Mouse (Mus musculus): ENCODE results near the gene Stac. TPM values are rescaled to one million over a fixed set of nuclear protein-coding genes. Genes with fewer than 3 reads are reported as not detected.

Stac gene
- polyA plus RNA-seq, 1 experiment from 2014 or later: 1.8 TPM

- H3K27me3 ChIP-seq (ENCODE audit: control insufficient read depth, insufficient read depth, low read length): no peaks in the 10 kb centered on the region
- H3K9me3 ChIP-seq (ENCODE audit: control insufficient read depth, low read length): no peaks in the 10 kb centered on the region
- H3K4me1 ChIP-seq (ENCODE audit: control insufficient read depth, insufficient read depth, low read length): no peaks in the 10 kb centered on the region
- no peak overlapping the region for H3K4me3 ChIP-seq (ENCODE audit: low read depth, low read length)
- ATAC-seq (ENCODE audit: insufficient read depth, low FRiP score, low TSS enrichment): no peak
- no peak for DNase-seq (ENCODE audit: low spot score)
- no peak overlapping the region for H3K27ac ChIP-seq (ENCODE audit: low read depth, low read length)
- H3K4me2 ChIP-seq (ENCODE audit: low read depth): no peak overlapping the region
- no peak overlapping the region for H3K9ac ChIP-seq (ENCODE audit: low read length)
- H3K36me3 ChIP-seq (ENCODE audit: control insufficient read depth, insufficient read depth, low read length): no peaks in the 10 kb centered on the region
- WGBS: 39% methylated on average over 4 of the region's 4 CpGs
These were observed 114.3 kb downstream of the Stac start for GRCm38 (mm10) chr9:111575889-111576288.

- Histone ChIP-seq H3K4me3 (ENCODE audit: low read depth, low read length) (no peak overlapping the region), H3K27me3 (ENCODE audit: control insufficient read depth, insufficient read depth, low read length) (no peaks in the 10 kb centered on the region), H3K9ac (ENCODE audit: low read length) (no peak overlapping the region), H3K4me2 (ENCODE audit: low read depth) (no peak overlapping the region), H3K36me3 (ENCODE audit: control insufficient read depth, insufficient read depth, low read length) (no peaks in the 10 kb centered on the region), H3K27ac (ENCODE audit: low read depth, low read length) (no peak overlapping the region), H3K9me3 (ENCODE audit: control insufficient read depth, low read length) (no peaks in the 10 kb centered on the region), H3K4me1 (ENCODE audit: control insufficient read depth, insufficient read depth, low read length) (no peaks in the 10 kb centered on the region)
- ATAC-seq (ENCODE audit: insufficient read depth, low FRiP score, low TSS enrichment) (no peak), DNase-seq (ENCODE audit: low spot score) (no peak)
- 91% methylated on average over 5 of the region's 5 CpGs for WGBS
These were observed 116.3 kb downstream of the Stac start for GRCm38 (mm10) chr9:111573836-111574235.

DNA sequence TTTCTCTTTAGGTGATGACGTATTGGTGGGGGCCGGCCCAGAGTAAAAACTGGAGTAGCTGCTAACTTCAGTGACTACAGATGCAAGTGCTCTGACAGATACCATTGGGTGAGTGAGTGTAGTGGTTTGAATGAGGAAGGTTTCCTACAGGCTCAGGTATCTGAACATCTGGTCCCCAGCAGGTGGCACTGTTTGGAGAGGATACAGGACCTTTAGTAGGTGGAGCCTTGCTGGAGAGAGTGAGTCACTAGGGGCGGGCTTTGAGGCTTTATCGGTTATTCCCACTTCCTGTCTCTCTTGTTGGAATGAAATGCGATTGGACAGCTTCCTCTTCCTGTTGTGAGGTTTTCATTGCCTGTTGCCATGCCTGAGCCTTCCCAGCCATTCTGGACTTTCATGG is 118.5 kb downstream of the Stac start:
- Histone ChIP-seq H3K4me3 (ENCODE audit: low read depth, low read length) (no peak overlapping the region), H3K9ac (ENCODE audit: low read length) (no peak overlapping the region), H3K9me3 (ENCODE audit: control insufficient read depth, low read length) (no peaks in the 10 kb centered on the region), H3K27ac (ENCODE audit: low read depth, low read length) (no peak overlapping the region), H3K36me3 (ENCODE audit: control insufficient read depth, insufficient read depth, low read length) (no peaks in the 10 kb centered on the region), H3K27me3 (ENCODE audit: control insufficient read depth, insufficient read depth, low read length) (no peaks in the 10 kb centered on the region), H3K4me1 (ENCODE audit: control insufficient read depth, insufficient read depth, low read length) (no peaks in the 10 kb centered on the region), H3K4me2 (ENCODE audit: low read depth) (no peak overlapping the region)
- ATAC-seq (ENCODE audit: insufficient read depth, low FRiP score, low TSS enrichment) (no peak), DNase-seq (ENCODE audit: low spot score) (no peak)
- 86% methylated on average over 5 of the region's 5 CpGs for WGBS

GRCm38 (mm10) chr9:111564176-111564575 is 126.0 kb downstream of the Stac start:
- H3K9ac ChIP-seq (ENCODE audit: low read length): no peak overlapping the region
- H3K27ac ChIP-seq (ENCODE audit: low read depth, low read length): no peak overlapping the region
- 94% methylated on average over 6 of the region's 6 CpGs for whole genome bisulfite sequencing
- no peaks in the 10 kb centered on the region for H3K27me3 ChIP-seq (ENCODE audit: control insufficient read depth, insufficient read depth, low read length)
- no peak overlapping the region for H3K4me2 ChIP-seq (ENCODE audit: low read depth)
- H3K9me3 ChIP-seq (ENCODE audit: control insufficient read depth, low read length): no peaks in the 10 kb centered on the region
- no peak for DNase-seq (ENCODE audit: low spot score)
- ATAC-seq (ENCODE audit: insufficient read depth, low FRiP score, low TSS enrichment): no peak
- no peaks in the 10 kb centered on the region for H3K36me3 ChIP-seq (ENCODE audit: control insufficient read depth, insufficient read depth, low read length)
- H3K4me3 ChIP-seq (ENCODE audit: low read depth, low read length): no peak overlapping the region
- no peaks in the 10 kb centered on the region for H3K4me1 ChIP-seq (ENCODE audit: control insufficient read depth, insufficient read depth, low read length)

- Histone ChIP-seq H3K27ac (ENCODE audit: low read depth, low read length) (no peak overlapping the region), H3K4me1 (ENCODE audit: control insufficient read depth, insufficient read depth, low read length) (no peaks in the 10 kb centered on the region), H3K27me3 (ENCODE audit: control insufficient read depth, insufficient read depth, low read length) (no peaks in the 10 kb centered on the region), H3K9ac (ENCODE audit: low read length) (no peak overlapping the region), H3K9me3 (ENCODE audit: control insufficient read depth, low read length) (no peaks in the 10 kb centered on the region), H3K4me3 (ENCODE audit: low read depth, low read length) (no peak overlapping the region), H3K4me2 (ENCODE audit: low read depth) (no peak overlapping the region), H3K36me3 (ENCODE audit: control insufficient read depth, insufficient read depth, low read length) (no peaks in the 10 kb centered on the region)
- ATAC-seq (ENCODE audit: insufficient read depth, low FRiP score, low TSS enrichment) (no peak), DNase-seq (ENCODE audit: low spot score) (no peak)
- WGBS: 82% methylated on average over 7 of the region's 7 CpGs
These were observed 126.9 kb downstream of the Stac start for GRCm38 (mm10) chr9:111563226-111563625.

DNA sequence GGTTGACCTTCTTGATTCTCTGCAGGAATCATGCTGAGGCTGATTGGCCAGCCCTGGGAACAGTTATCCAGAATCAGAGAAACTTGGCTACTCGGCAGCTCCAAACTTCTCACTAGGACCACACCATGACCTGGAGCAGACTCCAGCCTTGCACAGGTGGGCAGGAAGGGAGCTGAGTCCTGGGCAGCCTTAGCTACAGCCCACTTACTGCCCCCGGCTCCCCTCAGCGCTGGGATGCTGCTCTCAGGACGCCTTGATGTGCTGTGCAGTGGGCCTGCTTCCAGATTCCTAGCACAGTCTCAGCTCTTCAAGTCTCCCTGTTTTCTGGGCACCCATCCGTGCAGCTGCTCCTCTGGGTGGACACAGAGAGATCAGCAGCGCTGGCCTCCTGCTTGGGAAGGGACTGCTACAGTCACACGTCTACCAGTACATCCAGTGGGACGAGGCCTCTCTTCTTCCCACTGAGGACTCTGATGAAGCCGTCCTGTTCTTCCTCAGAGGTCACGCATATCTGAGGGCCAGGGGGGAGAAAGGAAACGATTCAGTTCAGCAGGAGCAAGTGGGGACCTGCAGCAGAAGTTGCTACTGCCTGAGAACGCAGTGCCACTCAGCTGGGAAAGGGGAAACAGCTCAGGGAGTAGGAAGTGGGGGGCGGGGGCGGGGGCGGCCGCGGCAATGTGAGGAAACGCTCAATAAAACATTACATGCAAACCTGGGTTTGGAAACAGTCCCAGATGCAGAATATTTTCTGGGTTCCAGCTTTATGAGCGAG is 127.7 kb downstream of the Stac start:
- H3K27me3 ChIP-seq (ENCODE audit: control insufficient read depth, insufficient read depth, low read length): no peaks in the 10 kb centered on the region
- 71% methylated on average over 19 of the region's 19 CpGs for WGBS
- no peak overlapping the region for H3K9ac ChIP-seq (ENCODE audit: low read length)
- H3K4me2 ChIP-seq (ENCODE audit: low read depth): no peak overlapping the region
- no peaks in the 10 kb centered on the region for H3K9me3 ChIP-seq (ENCODE audit: control insufficient read depth, low read length)
- no peak for ATAC-seq (ENCODE audit: insufficient read depth, low FRiP score, low TSS enrichment)
- no peaks in the 10 kb centered on the region for H3K36me3 ChIP-seq (ENCODE audit: control insufficient read depth, insufficient read depth, low read length)
- no peak for DNase-seq (ENCODE audit: low spot score)
- H3K27ac ChIP-seq (ENCODE audit: low read depth, low read length): no peak overlapping the region
- H3K4me1 ChIP-seq (ENCODE audit: control insufficient read depth, insufficient read depth, low read length): no peaks in the 10 kb centered on the region
- H3K4me3 ChIP-seq (ENCODE audit: low read depth, low read length): no peak overlapping the region

DNA sequence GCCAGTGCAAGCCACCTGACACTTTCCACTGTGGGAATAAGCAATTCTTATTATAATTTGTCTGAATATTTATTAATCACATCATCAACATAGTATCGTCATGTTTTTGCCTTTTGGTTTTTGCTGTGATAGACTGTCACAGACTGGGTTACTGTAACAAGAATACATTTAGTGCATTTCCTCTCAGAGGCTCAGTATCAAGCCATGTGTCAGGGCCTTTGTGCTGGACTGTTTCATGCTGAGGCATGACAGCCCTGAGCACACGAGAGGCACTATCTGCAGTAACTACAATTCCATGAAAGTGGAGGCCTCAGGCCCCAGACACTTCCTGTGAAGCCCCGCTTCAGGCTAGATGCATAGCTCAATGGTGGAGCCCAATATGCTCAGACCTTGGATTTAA is 133.4 kb downstream of the Stac start:
- H3K36me3 ChIP-seq (ENCODE audit: control insufficient read depth, insufficient read depth, low read length): no peaks in the 10 kb centered on the region
- DNase-seq (ENCODE audit: low spot score): no peak
- H3K9ac ChIP-seq (ENCODE audit: low read length): no peak overlapping the region
- no peak overlapping the region for H3K4me2 ChIP-seq (ENCODE audit: low read depth)
- no peaks in the 10 kb centered on the region for H3K4me1 ChIP-seq (ENCODE audit: control insufficient read depth, insufficient read depth, low read length)
- H3K4me3 ChIP-seq (ENCODE audit: low read depth, low read length): no peak overlapping the region
- no peak for ATAC-seq (ENCODE audit: insufficient read depth, low FRiP score, low TSS enrichment)
- no peak overlapping the region for H3K27ac ChIP-seq (ENCODE audit: low read depth, low read length)
- WGBS: 72% methylated on average over 3 of the region's 3 CpGs
- H3K27me3 ChIP-seq (ENCODE audit: control insufficient read depth, insufficient read depth, low read length): no peaks in the 10 kb centered on the region
- no peaks in the 10 kb centered on the region for H3K9me3 ChIP-seq (ENCODE audit: control insufficient read depth, low read length)

DNA sequence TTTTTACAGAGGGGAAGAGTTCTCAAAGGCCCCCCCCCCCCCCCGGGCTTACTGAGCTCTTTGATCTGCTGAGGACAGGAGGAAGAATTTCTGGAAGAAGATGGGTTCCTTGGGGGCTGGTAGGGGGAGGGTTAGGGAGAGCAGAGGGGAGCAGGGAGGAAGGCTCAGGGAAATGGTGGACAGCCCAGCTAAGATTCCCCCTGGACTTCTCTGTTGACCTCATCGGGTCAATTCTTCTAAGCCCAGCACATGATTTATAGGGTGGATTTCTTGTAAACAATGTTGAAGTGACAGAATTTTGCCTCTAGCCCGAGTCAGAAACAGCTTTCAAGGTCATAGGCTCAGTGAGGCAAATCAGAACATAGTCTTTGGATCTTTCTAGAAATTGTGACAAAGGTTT is 137.3 kb downstream of the Stac start:
- Histone ChIP-seq H3K4me1 (ENCODE audit: control insufficient read depth, insufficient read depth, low read length) (no peaks in the 10 kb centered on the region; the same call in 1 of the 2 replicates), H3K4me3 (ENCODE audit: low read depth, low read length) (no peak overlapping the region), H3K4me2 (ENCODE audit: low read depth) (no peak overlapping the region), H3K9ac (ENCODE audit: low read length) (no peak overlapping the region), H3K27ac (ENCODE audit: low read depth, low read length) (no peak overlapping the region), H3K36me3 (ENCODE audit: control insufficient read depth, insufficient read depth, low read length) (no peaks in the 10 kb centered on the region), H3K9me3 (ENCODE audit: control insufficient read depth, low read length) (no peaks in the 10 kb centered on the region), H3K27me3 (ENCODE audit: control insufficient read depth, insufficient read depth, low read length) (no peaks in the 10 kb centered on the region)
- 39% methylated on average over 3 of the region's 3 CpGs for WGBS
- no peak for ATAC-seq (ENCODE audit: insufficient read depth, low FRiP score, low TSS enrichment)
- DNase-seq (ENCODE audit: low spot score): no peak

GRCm38 (mm10) chr9:111551461-111552190 is 138.5 kb downstream of the Stac start:
- ATAC-seq (ENCODE audit: insufficient read depth, low FRiP score, low TSS enrichment): no peak
- Histone ChIP-seq H3K27ac (ENCODE audit: low read depth, low read length) (no peak overlapping the region), H3K36me3 (ENCODE audit: control insufficient read depth, insufficient read depth, low read length) (no peaks in the 10 kb centered on the region), H3K9me3 (ENCODE audit: control insufficient read depth, low read length) (no peaks in the 10 kb centered on the region), H3K9ac (ENCODE audit: low read length) (no peak overlapping the region), H3K4me3 (ENCODE audit: low read depth, low read length) (no peak overlapping the region), H3K27me3 (ENCODE audit: control insufficient read depth, insufficient read depth, low read length) (no peaks in the 10 kb centered on the region), H3K4me1 (ENCODE audit: control insufficient read depth, insufficient read depth, low read length) (no peaks in the 10 kb centered on the region; the same call in 1 of the 2 replicates), H3K4me2 (ENCODE audit: low read depth) (no peak overlapping the region)
- peak; percentile 45 for DNase-seq (ENCODE audit: low spot score)
- 62% methylated on average over 15 of the region's 15 CpGs for WGBS

Measured in neural tube, embryonic 11.5 days (tissue).